Mouse (Mus musculus): ENCODE results near the gene Otop2.

Otop2 gene

DNA sequence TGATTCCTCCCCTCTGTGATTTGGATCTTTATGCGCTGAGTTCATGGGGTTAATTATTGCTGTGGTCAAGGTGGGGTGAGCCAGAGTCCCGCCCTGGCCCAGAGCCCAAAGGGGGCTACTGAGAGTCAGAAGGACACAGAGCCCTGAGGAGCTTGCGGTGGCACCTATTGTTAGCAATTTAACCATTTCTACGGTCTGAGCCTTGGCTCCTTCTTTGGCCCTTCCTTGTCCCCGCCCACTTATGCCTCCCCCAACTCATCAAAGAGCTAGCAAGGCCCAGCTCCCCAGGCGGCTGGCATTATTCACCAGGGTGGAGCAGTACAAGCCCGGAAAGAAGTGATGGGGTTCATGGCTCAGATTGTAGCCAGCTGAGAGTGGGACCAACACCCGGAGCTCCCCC is at the start of gene Otop2:
Otop2 (plus strand) TSS at position 301 of the 400 bp plus-strand sequence.
- DNase-seq = no peak

GRCm38 (mm10) chr11:115257775-115258510 is 49.0 kb upstream of the Otop2 start:
- DNase-seq = no peak

- no peak for DNase-seq
Measured at GRCm38 (mm10) chr11:115259134-115259533, 47.8 kb upstream of the Otop2 start.

DNA sequence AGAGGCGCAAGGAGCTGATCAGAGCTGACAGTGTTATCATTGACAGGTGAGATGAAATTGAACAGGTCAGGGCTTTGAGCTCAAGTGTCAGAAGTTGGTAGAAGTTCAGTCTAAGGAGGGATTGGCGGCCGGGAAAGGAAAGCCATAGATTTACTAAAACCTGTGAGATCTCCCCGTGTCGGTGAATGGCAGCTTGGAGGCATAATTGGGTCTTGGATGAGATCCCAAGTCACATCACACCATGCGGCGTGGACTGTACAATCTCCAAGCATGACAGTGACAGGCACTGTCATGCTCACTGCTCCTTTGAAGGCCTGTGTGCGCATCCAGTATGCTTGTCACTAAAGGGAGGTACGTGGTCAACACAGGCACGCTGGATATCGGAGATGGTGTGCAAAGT is 44.0 kb upstream of the Otop2 start:
- no peak for DNase-seq

DNA sequence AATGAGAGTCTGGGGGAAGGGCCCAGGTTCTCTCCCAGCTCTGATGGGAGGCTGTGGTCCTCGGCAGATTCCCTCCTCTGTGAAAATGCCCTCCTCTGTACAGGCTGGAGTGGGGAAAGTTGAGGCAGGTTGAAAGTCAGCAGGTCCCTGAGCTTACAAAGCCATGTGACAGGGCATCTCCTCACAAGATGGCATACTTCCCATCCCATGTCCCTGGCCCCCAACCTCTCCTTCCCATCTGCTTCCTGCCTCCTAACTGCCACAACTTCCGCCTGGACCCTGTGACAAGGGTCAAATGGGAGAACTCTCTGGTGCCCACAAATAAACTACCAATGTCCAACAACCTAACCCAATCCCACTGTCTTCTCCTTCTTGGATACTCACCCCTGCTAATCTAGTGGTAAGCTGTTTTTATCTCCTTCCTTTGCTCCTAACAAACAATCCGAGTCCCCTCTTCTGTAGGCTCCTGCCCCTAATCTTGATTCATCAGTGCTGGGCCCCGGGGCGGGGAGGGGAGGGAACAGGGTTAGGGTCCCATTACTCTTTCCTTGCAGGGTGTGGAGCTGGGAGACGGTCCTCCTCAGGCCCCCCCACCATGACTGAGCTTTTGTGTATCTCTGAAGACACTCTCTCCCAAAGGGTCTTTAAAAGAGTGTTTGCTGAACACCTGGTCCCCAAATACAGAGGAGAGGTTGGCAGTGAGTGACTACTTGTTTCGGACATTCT is 42.7 kb upstream of the Otop2 start:
- no peak for DNase-seq

DNA sequence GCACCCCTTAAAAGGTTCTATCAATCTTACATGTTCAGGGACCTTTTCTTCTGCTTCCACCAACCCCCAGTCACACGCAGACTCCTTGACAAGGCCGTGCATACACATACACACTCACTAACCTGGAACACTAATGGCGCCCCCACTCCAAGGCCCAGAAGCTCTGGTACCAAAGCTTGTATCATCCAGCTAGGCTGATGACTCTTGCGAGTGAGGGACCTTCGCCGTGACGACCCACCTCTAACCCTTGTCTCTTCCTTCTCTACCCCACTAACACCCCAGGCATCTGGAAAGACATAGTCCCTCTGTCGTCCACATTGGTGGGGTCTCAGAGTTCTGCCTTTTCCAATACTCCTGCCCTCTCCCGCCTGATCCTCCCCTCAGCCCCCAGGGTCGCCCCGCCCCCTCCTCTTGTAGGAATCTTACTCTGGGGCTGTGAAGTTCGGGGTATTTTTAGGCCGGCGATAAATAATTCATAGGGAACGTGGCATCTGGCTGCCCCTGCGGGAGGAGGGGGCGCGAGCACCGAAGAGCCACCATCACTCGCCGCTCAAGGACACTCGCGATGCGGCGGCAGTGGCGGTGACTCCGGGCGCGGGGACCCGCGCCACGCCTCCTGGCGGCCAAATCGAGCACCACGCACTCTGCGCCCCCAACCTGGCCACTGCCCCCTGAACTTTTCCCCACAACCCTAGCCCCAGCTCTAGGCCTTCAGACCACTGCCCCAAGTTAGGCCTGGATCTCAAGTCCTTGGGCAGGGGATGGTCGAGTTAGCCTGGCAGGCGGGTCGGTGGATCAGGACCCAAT is 41.9 kb upstream of the Otop2 start:
- no peak for DNase-seq

- no peak for DNase-seq
Measured at GRCm38 (mm10) chr11:115265771-115266399, 41.1 kb upstream of the Otop2 start.

DNA sequence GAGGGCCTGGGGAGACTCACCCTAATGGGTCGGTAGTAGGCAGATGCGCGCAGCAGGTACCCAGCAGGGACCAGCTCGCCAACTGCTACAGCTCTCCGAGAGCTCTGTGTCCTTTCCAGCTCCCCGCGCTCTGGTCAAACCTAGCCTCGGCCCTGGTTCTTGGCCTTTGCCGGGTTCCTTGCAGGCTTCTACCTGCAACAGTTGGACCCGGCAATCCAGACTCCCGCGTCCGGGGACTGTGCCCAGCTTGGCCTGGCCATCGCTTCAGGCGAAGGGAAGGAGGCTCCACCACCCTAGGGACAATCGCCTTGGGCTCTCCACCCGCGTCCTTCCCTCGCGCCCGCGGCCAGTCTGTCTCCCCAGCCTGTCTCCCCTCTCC is 40.6 kb upstream of the Otop2 start:
- DNase-seq = no peak

DNA sequence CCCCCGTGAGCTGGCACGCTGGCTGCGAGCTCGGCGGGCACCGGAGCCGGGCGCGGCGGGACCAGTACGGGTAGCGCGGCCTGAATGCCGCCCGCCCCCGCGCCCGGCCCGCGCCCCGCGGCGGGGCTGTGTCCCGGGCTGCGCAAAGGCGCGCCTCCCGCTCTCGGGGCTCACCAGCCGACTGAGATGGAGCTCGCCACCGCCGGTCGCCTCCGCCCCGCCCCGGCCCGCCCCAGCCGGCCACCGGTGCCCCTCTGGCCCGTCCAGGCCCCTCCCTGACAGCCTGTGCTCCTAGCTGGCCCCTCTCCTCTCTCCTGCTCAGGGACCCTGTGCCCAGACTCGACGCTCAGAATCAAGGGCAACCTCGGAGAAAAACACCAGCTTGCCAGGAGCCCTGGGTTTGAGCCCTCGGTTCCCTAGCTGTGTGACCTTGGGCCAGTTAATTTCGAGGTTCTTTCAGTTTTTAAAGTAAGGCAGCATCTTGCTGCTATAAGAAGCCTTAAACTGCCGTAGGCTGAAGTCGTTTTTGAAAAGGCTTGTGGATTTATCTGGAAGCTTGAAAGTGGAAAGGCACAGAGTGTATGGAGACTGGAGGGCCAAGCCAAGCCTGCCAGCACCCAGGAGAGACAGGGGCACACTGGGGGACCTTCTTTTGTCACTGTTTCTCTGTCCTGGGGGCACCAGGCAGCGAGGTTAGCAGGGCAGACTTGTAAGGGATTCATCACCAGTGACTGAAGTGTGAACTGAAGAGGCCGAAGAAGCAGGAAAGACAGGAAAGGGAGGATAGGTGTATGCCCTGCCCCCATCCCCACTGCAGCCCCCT is 39.7 kb upstream of the Otop2 start, which contains the start of gene Grin2c:
Grin2c (minus strand) TSS at position 183 of the 823 bp plus-strand sequence.
- DNase-seq = no peak

GRCm38 (mm10) chr11:115267958-115268357 is 39.0 kb upstream of the Otop2 start:
- no peak for DNase-seq

DNA sequence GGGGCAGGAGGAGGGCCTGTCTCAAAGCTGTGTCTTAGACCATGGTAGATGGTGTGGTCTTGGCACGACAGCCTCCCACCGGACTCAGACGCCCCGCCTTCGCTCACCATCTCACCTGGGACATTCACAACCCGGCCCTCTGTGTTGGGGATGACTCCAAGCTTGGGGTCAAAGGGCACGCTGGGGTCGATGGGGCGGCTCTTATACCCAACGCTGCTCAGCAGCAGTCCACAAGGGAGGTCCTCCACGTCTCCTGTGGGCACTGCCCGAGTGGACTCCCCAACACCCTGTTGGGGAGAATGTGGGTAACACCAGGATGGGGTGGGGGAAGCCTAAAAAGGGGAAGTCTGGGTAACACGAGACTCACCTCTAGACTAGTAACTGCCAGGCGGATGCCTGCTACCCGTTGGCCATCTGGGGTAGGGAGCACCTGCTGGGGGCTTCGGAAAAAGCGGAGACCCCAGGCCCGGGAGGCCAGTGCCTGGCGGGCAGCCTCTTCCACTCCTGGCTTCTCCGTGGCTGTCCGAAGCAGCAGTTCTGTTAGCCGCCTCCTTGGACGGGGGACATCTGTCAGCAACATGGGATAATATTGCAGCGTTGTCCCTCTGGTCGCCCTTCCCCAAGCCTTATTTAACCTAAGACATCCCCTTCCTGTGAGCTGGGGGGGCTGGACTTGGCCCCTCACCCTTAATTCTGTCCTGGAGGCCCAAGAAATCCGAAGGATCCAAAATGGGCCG is 37.5 kb upstream of the Otop2 start:
- DNase-seq = no peak

DNA sequence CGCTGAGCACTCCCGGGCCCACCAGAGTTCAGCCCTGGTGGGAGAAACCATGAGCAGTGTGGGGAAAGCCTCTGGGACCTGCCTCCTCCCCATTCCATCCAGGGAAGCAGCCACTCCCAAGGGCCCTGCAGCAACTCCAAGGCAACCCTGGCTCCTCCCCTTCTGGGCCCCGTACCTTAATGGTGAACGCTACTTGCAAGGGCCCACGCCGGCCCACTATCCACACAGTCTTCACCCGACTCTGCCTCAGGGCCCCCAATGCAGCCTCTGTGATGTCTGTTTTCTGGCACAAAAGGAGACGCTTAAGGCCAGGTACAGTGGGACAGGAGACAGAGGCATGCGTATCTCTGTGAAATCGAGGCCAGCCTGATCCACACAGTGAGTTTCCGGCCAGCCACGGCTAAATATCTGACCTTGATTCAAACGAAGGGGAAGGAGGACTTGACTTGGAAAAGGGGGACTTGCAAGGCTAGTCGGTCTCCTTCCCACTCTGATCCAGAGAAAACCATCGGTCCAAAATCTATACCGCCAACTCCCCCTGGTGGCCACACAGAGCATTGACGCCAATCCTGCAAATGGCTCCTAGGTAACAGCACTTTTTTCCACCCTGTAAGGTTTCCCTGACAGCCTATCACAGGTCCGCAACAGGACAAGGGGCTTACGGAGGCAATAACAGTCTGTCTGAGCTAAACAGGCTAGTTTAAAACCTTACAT is 36.7 kb upstream of the Otop2 start:
- peak; percentile 73 to 74 for DNase-seq

DNA sequence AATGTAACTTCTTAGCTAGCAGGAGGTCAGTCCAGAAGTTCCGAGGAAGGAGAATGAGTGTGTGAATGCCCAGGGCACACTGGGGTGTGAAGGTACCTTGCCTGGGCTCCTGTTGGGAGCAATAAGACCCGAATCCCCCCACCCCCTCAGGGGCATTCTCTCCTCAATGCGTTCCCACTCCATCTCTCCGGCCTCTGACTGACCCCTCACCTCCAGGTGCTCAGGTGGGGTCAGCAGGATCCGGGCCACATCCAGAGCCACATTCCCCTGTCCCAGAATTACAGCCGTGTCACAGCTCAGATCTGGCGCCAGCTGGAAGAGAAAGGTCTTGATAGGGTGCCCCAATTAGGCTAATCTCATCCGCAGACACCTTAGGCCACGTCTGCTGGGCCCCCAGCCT is 35.9 kb upstream of the Otop2 start:
- no peak for DNase-seq

DNA sequence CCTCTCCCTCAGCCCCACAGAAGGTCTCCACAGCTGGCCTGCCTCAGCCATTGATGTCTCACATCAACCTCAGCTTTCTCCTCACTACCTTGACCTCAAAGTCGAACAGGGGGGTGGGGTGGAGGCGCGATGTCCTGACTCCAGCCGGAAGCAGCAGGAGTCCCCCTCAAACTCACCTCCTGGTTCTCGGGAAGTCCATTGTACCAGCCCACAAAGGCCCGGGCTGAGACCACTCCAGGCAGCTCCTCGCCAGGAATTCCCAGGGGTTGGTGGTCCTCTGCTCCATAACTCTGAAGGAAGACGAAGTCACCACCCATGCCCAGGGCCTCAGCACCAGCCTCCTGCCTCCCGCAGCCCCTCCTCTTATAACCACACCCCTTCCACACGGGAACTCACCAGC is 35.5 kb upstream of the Otop2 start:
- DNase-seq = no peak

DNA sequence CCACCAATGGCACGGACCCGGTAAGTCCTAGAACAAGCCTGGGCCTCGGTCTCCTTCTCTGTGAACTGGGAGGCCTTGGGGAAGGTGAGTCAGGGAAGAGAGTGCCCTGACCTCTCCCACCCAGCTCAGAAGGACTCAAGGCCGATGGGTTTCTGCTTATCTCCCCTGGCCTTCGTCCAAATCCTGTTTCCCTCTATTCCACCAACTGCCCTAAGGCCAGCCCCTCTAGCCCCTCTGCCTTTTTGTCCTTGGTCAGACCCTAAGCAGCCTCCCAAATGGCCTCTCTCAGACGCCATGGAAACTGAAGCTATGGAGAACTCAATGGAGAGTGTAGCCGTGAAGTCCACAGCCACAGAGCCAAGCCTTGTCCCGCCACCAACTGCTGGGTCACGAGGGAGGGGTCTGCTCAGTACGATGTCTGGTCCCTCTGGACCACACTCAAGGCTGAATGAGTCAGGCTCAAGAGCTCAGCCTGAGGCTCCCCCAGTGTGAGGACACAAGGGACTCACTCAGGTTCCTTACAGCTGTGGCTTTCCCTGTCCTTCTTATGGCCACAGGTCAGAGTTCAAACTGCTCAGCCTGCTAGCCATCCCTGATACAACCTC is 34.0 kb upstream of the Otop2 start:
- no peak for DNase-seq

GRCm38 (mm10) chr11:115273735-115274134 is 33.2 kb upstream of the Otop2 start:
- DNase-seq = no peak

DNA sequence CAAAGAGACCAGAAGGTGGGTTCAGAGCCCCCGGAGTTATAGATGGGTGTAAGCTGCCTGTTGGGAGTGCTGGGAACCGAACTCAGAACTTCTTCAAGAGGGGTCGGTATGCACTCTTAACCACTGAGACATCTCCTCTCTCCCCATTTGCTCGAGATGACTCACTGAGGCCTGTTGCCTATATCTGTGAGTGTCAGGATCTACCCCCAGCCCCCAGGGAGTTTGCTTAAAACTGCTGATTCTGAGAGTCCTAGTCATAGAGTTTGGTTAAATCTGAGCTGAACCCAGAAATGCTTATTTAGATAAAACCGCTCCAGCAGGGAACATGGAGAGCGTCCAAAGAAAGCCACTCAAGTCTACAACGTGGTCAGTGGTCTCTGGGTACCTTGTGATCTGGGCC is 32.8 kb upstream of the Otop2 start:
- DNase-seq = no peak

- DNase-seq = no peak
Measured at GRCm38 (mm10) chr11:115274771-115275170, 32.2 kb upstream of the Otop2 start.

GRCm38 (mm10) chr11:115275509-115275908 is 31.5 kb upstream of the Otop2 start:
- no peak for DNase-seq

- DNase-seq = no peak
Measured at GRCm38 (mm10) chr11:115275954-115276353, 31.0 kb upstream of the Otop2 start.

Data from lung, adult 18-20 months (tissue).